Mouse (Mus musculus) WW6 (cell line): ENCODE measurements around the gene Dvl3.
A peak's percentile ranks its signal among the peaks of the same experiment; 100 is the strongest.
"Not testable (repeated sequence)": the region's sequence is repeated elsewhere in the genome, so short reads cannot be mapped to it uniquely, and the experiment has no call there.

Source experiments
- DNase-seq: peaks from one replicate; pipeline ENCODE4 v3.0.0-alpha.2; 2013; ENCODE audit warnings: low read depth, low spot score

Dvl3 gene

GRCm38 (mm10) chr16:20516726-20517201 is at the start of gene Dvl3:
Gene Dvl3 (plus strand): TSS chr16:20516982.
- no peak for DNase-seq

- no peak for DNase-seq
These were observed 45.8 kb upstream of the Dvl3 start for GRCm38 (mm10) chr16:20470981-20471380.

GRCm38 (mm10) chr16:20471686-20472085 is 45.1 kb upstream of the Dvl3 start:
- DNase-seq, result no peak

GRCm38 (mm10) chr16:20473748-20474147 is 43.0 kb upstream of the Dvl3 start:
- no peak for DNase-seq

DNA sequence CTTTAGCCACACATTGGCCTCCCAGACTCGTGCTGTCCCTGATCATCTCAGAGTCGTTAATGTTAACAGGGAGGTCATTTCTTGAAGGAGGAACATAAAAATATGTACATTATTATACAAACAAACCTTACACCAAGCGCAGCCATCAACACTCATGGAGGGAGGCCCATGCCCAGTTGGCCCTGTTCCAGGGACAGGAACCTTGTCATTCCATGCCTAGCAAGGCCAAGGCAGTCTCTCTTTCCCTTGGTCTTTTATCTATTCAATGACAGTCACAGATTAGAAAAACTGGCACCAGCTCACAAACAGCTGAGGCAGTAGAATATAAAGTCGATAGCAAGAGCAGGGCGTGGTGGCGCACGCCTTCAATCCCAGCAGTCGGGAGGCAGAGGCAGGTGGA is 42.6 kb upstream of the Dvl3 start:
- no peak for DNase-seq

DNA sequence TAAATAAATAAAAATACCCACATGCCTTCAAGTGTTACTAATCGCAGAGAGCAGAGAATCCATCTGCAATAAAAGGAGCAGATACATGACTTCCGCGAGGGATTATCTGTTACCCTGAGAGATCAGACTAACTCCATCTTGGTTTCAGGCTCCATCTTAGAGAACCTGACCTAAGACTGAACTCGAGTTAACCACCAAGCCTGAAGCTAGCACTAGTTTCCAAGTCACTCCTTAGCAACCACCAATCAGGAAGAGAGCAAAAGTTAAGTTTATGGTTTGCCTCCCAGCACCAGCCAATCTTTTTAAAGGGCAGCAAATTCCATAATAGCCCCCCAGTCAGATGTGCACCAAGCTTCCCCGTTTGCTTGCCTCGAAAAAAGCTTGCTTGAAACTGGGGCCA is 42.0 kb upstream of the Dvl3 start:
- DNase-seq, result no peak

GRCm38 (mm10) chr16:20475335-20475734 is 41.4 kb upstream of the Dvl3 start:
- no peak for DNase-seq

GRCm38 (mm10) chr16:20476857-20477256 is 39.9 kb upstream of the Dvl3 start:
- no peak for DNase-seq

- DNase-seq, result no peak
These were observed 39.5 kb upstream of the Dvl3 start for GRCm38 (mm10) chr16:20477270-20477669.

GRCm38 (mm10) chr16:20478504-20478903 is 38.3 kb upstream of the Dvl3 start:
- DNase-seq, result no peak

DNA sequence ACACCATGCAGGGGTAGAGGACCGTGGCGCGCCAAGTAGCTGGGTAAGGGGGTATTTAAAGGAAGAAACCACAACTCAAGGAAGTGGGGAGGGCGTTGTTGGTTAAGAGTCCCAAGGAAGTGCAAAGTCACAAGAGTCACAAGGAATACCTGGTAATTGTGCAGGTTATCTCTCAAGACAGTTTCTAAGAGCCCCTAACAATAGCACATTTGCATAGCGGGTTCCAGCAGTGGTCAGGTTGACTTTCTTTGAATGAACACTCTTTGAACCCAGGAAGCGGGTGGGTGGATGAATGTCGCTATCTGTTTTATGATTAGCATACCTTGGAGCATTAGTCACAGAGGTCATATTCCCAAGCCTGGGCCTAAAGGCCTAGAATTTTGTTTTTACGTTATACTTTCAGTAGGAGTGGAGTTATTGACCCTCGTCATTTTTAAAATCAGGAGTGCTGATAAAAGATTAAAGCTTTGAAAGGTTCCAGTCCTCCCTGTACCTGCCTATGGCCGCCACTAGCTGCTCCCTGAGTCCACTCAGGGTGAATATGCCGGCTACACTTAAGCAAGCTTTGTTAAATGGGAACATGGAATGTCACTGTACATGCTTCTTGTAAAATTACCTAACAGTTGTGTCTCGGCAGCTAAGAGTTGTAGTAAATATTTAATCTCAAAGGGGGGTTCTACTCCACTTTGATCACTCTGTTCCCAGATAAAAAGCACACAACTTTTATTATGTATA is 37.6 kb upstream of the Dvl3 start:
- DNase-seq, result not testable (repeated sequence)

- DNase-seq, result peak; percentile 71
These were observed 36.7 kb upstream of the Dvl3 start for GRCm38 (mm10) chr16:20480115-20480514.

DNA sequence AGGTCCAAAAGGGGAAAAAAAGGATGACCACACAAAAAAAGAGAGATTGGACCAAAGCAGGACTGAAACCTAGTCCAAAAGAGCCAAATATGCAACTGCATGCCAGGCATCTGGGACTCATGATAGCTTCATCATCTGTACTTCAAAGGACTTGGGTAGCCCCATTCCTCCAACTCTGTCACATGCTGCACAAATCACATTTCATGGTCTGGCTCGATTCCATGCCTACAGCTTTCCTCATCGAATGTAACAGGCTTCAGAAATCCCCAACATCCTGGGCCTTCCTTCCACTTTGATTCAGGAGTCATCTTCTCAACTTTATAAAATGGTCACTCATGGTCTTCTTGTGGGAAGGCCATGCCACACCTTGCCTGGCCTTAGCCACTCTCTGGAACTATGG is 35.0 kb upstream of the Dvl3 start:
- no peak for DNase-seq

- DNase-seq, result not testable (repeated sequence)
These were observed 33.1 kb upstream of the Dvl3 start for GRCm38 (mm10) chr16:20483716-20484115.

DNA sequence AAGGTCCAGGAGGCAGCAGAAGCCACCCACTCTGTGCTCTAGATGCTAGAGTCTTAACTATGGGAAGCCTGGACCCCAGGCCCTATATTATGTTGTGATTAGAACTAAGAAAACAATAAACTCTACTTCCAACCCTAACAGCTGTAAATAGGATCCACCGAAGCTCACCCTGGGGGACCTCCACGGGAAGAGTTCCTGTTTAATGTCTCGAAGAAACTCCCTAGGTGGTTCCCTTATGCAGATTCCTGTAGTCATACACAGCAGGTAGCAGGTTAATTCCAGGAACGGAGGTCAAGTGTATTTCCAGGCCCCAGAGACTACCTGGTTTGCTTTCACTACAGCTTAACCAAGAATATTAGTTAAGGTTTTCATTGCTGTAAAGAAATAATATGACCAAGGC is 31.7 kb upstream of the Dvl3 start:
- DNase-seq, result no peak

- DNase-seq, result no peak
These were observed 30.7 kb upstream of the Dvl3 start for GRCm38 (mm10) chr16:20486048-20486447.

DNA sequence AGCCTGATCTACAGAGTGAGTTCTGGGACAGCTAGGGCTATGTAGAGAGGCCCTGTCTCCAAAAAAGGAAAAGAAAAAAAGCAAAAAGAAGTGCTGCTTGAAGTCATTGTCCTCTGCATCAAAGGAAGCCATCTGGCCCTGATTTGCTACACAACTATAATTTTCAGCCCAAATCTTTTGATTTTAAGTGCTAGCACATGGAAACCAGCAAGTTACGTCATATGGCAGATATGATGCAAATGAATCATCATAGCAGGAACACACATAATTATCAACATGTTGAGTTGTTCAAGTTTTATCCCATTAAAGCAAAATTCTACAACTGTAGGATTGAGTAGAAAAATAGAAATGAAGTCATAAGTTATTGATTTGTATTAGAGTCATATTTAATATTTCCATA is 28.6 kb upstream of the Dvl3 start:
- no peak for DNase-seq

DNA sequence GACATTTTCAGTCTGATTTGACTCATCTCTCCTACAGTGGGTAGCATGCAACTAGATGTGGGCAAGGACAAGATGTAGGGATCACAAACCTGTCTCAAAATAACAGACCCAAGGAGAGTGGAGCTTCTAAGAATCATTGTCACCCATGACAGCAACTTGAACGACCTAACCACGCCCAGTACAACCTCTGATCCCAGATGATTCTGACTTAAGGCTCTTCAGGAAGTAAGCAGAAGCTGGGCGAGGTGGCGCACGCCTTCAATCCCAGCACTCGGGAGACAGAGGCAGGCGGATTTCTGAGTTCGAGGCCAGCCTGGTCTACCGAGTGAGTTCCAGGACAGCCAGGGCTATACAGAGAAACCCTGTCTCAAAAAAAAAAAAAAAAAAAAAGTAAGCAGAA is 28.0 kb upstream of the Dvl3 start:
- DNase-seq, result not testable (repeated sequence)

GRCm38 (mm10) chr16:20489233-20489632 is 27.5 kb upstream of the Dvl3 start:
- DNase-seq, result no peak

DNA sequence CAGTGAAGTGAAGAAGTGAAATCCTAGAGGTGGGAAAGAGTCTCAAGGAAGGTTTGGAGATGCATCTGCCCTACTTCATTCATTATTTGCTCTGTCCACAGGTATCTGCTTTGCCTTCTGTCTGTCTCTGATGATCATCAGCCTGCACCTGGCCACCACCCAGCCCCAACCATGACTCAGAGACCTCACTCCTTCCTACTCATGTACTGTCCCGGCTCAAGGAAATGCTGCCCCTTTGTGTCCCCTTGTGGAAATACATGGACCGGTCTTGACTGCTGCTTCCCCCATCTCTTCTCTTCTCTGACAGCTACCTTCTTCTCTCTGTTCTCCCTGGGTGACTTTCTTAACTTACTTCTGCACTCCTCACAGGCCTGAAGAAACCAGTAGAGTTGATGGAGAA is 26.2 kb upstream of the Dvl3 start:
- DNase-seq, result no peak

DNA sequence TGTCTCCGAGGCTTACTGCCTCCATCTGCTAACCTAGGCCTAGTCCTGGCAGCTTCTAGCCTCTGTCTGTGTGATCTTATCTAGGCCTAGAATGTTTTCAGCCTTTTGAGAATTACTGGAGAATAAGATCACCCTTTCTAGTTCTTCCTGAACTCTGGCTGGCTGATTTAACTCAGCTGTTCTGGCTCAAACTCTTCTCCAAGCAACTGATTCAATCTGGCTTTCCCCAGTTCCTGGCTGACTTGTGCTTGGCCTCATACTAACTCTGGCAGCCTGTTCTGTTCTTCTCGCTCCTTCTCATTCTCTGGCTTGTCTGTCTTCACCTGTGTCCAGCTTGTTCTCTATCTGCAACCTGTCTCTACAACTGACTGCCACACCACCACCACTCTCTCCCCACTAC is 25.5 kb upstream of the Dvl3 start:
- DNase-seq, result no peak

DNA sequence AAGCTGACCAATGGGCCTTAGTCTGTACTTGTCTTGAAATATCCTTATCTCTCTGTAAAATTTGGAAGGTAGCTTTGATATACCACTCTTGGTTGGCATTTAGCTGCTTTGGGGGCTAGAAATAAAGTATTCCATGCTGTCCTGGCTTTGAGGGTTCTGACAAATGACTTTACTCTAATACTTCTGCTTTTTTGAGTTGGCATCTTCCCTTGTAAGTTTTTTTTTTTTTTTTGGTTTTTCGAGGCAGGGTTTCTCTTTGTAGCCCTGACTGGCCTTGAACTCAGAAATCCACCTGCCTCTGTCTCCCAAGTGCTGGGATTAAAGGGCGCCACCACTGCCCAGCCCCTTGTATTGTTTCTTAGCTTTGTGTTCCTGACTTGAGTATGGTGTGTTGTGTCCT is 23.3 kb upstream of the Dvl3 start:
- no peak for DNase-seq

GRCm38 (mm10) chr16:20496671-20497600 is 19.8 kb upstream of the Dvl3 start:
- no peak for DNase-seq
